Mouse (Mus musculus): ENCODE results near the gene Twistnb. TPM values are rescaled to one million over a fixed set of nuclear protein-coding genes. Genes with fewer than 3 reads are reported as not detected.
A peak's percentile ranks its signal among the peaks of the same experiment; 100 is the strongest.

Twistnb gene
- 10 to 100 TPM; 16.4 to 17.5 TPM for total RNA-seq (2021)

- DNase-seq, result peak; percentile 99
- intact Hi-C loops (cut with DNase I), result loop anchor here (5.0 to 10.0 kb wide), 3 partner anchors 37 to 517 kb away; partner anchors contain the start of gene Efcab10
Measured at GRCm38 (mm10) chr12:33429387-33430160, at the start of gene Twistnb. TSS of gene Twistnb (plus strand) at chr12:33429635.

- intact Hi-C loops (cut with DNase I), result loop anchor here (10.0 kb wide), 2 partner anchors 1276 to 1796 kb away; no protein-coding TSS in a partner anchor
- peak; percentile 71 for DNase-seq
Measured at GRCm38 (mm10) chr12:33388842-33389241, 40.6 kb upstream of the Twistnb start.

DNA sequence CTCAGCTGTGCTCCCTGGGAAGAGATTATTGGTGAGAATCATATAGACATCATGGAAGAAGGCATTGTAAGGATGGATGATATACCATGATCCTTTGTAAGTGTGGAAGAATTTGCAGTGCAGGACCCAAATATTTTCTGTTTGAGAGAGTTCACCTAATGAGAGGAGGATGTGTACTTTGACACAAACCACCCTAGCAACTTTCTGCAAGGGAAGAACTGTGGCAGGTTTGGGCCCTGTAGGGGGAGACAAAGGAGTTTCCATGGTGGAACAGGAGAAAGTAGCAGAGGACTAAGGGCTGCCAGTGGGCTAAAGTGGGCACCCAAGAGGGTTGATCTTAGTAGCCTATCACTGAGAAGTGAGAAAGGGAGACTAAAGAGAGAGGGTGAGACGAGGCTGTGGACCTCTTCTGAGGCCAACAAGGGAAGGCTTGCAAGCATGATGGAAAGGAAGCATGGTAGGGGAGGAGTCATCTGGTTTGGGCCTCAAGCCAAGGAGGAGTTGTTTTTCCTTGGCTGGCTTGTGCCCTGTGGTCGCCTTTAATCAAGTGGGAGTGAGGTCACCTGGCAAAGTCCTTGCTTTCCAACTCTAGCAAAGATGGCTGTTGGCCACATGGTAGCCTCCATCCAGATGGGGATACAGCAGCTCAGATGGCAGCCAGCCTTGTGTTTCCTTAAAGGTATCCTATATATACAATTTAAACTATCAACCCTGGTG, 38.4 kb upstream of the Twistnb start:
- intact Hi-C loops (cut with DNase I), result loop anchor here (5.0 kb wide), 1 partner anchor 36 kb away; the partner anchor contains the start of gene Twistnb
- DNase-seq, result no peak

DNA sequence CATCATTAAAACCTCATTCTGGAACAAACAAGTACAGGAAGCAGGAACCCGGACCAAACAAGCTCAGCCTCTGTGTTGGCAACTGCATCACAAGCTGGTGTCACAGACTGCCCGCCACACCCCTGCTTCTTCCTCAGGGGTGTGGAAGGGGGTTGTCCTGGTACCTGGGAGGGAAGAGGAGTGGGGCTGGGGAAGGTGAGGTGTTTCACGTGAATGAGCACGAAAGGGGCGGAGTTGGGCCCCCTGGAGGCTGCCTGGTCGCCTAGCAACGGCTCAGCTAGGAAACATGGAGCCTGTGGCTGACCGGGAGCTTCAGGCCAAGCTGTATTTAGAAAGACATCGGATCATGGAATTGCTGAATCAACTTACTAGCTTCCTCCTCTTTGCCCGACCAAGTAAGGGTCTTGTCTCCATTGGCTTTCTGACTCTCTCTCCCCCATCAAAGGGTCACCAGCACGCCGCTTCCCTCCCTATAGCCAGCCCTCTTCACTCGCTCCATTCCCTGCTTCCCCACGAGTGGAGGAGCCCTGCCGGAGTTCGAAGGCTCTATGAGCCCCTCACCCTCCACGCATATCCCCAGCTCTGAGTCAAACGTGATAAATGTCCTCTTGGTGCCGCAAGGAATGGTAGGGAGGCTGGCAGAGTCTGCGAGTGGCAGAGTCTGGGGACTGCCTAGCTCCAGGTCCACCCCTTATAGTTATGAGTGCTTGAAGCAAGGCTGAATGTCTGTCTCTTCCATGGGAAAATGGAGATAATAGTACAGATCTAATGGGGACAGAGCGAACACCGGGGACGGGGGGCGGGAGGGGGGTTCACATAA, 34.4 kb upstream of the Twistnb start, which contains the start of gene Efcab10:
Efcab10 (plus strand) TSS at position 51 of the 820 bp plus-strand sequence.
- intact Hi-C loops (cut with DNase I), result loop anchor here (5.0 kb wide), 1 partner anchor 32 kb away; the partner anchor contains the start of gene Twistnb
- peak; percentile 58 for DNase-seq

DNA sequence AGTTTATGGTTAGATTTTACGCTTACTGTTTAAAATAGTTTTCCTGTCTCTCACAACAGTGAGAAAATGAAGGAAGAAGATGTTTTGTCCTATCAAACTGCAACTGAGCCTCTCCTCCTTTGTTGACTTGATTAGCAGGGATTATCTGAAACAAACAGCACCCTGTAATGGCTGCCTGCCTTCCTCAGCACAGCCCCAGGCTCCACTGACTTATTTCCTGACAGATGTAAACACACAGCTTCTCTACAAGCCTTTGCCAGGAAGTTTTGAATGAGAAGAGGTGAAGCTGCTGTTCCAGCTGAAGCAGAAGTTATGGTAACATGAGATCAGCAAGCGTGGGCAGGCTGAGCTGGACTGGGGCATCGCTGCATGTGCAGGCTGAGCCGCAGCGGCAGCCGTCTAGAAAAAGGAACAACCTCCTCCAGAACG, 26.2 kb upstream of the Twistnb start:
- no peak for DNase-seq

GRCm38 (mm10) chr12:33404996-33405395, 24.4 kb upstream of the Twistnb start:
- intact Hi-C loops (cut with DNase I), result no loop called here
- DNase-seq, result no peak

More for the DNA sequence above, 26.2 kb upstream of the Twistnb start:
- intact Hi-C loops (cut with DNase I), result no loop called here

GRCm38 (mm10) chr12:33405398-33406026, 23.9 kb upstream of the Twistnb start:
- intact Hi-C loops (cut with DNase I), result no loop called here
- DNase-seq, result no peak

DNA sequence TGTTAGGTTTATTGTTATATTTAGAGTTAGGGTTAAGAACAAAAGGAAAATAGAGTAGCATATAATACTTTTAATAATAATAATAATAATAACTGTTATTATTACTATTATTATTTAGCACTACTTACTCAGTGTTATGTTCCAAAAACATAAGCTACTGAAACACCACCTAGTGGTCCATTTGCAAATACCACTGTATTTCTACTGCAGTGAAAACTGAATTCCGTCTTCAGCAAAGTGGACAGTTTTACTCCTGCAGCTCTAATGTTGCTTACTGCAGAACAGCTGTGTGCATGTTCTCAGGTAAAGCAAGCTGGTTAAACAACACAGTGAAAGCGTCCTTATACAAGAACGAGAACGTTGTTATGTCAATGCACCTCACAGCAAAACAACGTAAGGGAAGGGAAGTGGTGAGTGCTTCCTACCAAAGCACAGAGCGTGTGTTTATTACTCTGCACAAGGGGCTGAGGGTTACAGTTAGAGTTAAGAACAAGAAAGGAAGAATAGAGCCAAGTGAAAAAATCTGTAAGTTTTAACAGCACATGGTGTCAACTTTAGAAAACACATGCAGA, 17.8 kb upstream of the Twistnb start:
- intact Hi-C loops (cut with DNase I), result no loop called here
- DNase-seq, result no peak

DNA sequence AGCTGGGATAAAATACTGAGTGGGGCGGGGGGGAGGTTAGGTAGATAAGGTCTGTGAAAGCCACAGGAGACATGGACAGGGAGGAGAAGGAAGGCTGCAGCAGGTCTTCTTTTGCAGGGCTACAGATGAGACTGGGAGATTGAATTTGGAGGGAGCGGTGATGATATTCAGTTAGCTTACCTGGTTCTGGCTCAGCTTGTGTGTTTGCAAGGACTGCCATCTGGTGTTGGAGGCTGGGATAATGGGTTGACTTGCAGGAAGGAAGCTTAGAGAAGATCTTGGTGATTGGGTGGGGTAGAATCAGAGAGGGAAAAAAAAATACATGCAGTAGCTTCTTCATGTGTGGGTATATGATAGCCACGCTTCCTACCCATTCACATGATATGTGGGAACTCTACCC, 5.1 kb upstream of the Twistnb start:
- DNase-seq, result peak; percentile 43
- intact Hi-C loops (cut with DNase I), result loop anchor here (10.0 kb wide), 1 partner anchor 400 kb away; no protein-coding TSS in a partner anchor

DNA sequence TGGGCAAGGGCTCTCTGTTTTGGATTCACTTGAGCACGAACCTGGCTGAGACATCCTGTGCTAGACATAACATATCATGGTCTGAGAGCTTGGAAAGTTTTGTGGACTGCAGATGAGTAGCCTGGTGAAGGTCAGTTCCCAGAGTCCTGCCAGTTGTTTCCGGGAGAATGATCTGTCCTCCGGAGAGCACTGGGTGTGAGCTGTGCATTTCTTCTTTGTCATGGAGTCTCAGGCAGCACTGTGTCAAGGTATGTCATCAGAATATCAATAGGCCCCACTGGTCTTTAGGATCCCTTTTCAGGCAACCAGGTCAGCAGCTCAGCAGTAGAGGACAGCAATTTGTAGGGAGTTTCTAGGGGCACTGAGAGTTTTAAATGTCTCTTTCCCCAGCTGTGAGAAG, 2.1 kb upstream of the Twistnb start:
- DNase-seq, result no peak
- intact Hi-C loops (cut with DNase I), result loop anchor here (5.0 to 10.0 kb wide), 3 partner anchors 35 to 515 kb away; partner anchors contain the start of gene Efcab10

- no peak for DNase-seq
- intact Hi-C loops (cut with DNase I), result loop anchor here (5.0 to 10.0 kb wide), 3 partner anchors 35 to 515 kb away; partner anchors contain the start of gene Efcab10
Measured at GRCm38 (mm10) chr12:33427726-33428125, 1.7 kb upstream of the Twistnb start.

- DNase-seq, result no peak
- intact Hi-C loops (cut with DNase I), result no loop called here
Measured at GRCm38 (mm10) chr12:33433812-33434211, 4.4 kb downstream of the Twistnb start.

DNA sequence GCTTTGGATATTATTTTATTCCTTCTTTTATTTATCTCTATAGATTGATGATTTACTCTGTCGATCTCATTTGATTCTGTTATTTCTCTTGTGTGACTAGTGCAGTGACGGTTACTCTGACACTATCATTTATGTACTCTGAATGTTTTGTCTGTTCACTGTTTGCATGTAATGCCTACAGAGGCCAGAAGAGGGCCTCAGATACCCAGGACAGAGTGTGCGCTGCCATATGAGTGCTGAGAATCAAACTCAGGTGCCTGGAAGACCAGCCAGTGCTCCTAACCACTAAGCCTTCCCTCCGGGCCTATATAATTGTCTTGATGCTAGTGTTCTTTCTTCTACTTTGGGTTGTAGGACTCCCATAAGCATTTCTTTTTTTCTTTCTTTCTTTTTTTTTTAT, 5.3 kb downstream of the Twistnb start:
- DNase-seq, result no peak
- intact Hi-C loops (cut with DNase I), result no loop called here

- intact Hi-C loops (cut with DNase I), result no loop called here
- DNase-seq, result no peak
Measured at GRCm38 (mm10) chr12:33455418-33455817, 26.0 kb downstream of the Twistnb start.

DNA sequence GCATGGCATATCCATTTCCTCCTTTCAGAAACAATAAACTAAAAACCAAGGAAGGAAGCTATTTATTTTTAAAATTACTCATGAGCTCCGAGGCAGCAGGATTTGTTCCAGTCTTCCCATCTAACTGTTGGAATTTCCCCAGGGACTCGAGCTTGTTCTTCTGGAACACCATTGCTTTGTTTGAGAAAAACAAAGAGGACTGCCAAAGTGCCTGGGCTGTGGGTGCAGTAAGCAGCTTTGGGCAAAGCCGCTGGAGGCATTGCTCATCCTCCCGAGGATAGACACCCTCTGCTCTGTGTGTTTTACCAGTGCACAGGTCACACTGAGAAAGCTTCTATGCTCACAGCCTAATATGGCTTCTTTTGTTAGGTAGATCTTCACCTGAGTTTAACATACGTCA, 26.8 kb downstream of the Twistnb start:
- intact Hi-C loops (cut with DNase I), result no loop called here
- DNase-seq, result no peak

- intact Hi-C loops (cut with DNase I), result loop anchor here (5.0 to 10.0 kb wide), 3 partner anchors 124 to 1176 kb away; partner anchors contain the start of gene Twist1
- DNase-seq, result no peak
Measured at GRCm38 (mm10) chr12:33480975-33481374, 51.5 kb downstream of the Twistnb start.

GRCm38 (mm10) chr12:33482931-33483330, 53.5 kb downstream of the Twistnb start:
- no peak for DNase-seq
- intact Hi-C loops (cut with DNase I), result loop anchor here (5.0 to 10.0 kb wide), 3 partner anchors 122 to 1174 kb away; partner anchors contain the start of gene Twist1
